Mouse (Mus musculus): ENCODE measurements around the gene Camk2n2. TPM values are rescaled to one million over a fixed set of nuclear protein-coding genes. Genes with fewer than 3 reads are reported as not detected.

The Camk2n2 gene
- polyA plus RNA-seq, 1 experiment = 6.7 TPM

DNA sequence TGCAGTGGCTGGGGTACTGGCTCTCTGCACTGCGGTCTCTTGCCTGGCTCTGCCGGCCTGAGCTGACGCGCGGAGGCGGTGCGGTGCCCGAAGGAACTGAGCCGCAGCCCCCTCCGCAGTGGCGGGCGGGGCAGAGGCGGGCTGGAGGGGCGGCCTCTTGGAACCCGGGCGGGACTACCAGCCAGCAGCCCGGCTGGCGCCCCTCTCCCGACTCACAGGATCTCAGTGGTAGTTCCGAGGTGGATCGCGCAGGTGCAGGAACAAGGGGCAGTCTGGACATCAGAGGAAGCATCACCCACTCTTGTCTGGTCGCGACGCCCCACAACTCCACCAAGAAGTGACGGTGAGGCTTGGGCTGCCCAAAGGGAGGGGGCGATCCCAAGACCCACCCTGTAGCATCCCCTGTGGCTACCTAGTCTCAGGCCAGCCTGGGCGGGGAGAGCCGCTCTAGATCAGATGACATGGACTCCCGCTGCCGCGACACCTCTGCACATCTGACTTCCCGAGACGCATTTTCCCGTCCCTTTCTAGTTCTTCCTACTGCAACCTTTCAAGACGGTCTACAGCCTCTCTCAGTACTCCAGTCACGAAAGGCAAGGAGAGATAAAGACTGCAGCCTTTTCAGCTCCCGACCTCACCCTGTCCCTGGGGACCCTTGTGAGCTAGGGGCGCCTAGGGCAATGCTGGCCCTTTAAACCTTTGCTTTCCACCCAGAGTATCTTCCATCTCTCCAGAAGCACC is 31.0 kb downstream of the Camk2n2 start:
- H3K79me2 ChIP-seq (ENCODE audit: control insufficient read depth, insufficient read depth) = no peaks in the 10 kb centered on the region
- H3K36me3 ChIP-seq (ENCODE audit: control insufficient read depth, insufficient read depth) = no peaks in the 10 kb centered on the region
- H3K79me3 ChIP-seq (ENCODE audit: low read depth) = no peaks in the 10 kb centered on the region
- H3ac ChIP-seq (ENCODE audit: control insufficient read depth, insufficient read length, low read depth) = peak overlapping the region; percentile 25
- peaks cover 68% of the 10 kb centered on the region for H3K27me3 ChIP-seq (ENCODE audit: control insufficient read depth, insufficient read depth, insufficient read length)
- H3K4me3 ChIP-seq (ENCODE audit: insufficient read depth, poor library complexity, severe bottlenecking) = no peak overlapping the region
- no peak for TF ChIP-seq MYOG (IDR thresholded peaks at IDR 0.05; ENCODE audit: control insufficient read depth, extremely low read depth, insufficient read length)
- no peak for TF ChIP-seq USF1 (IDR thresholded peaks at IDR 0.05; ENCODE audit: low read depth)
- TF ChIP-seq FOSL1 (IDR thresholded peaks at IDR 0.05; ENCODE audit: insufficient read depth, low read length, poor library complexity, severe bottlenecking) = no peak
- no peak for TF ChIP-seq CEBPB (IDR thresholded peaks at IDR 0.05; ENCODE audit: low read depth)
- TF ChIP-seq MAX (IDR thresholded peaks at IDR 0.05) = no peak
- no peak for TF ChIP-seq CTCF (IDR thresholded peaks at IDR 0.05; ENCODE audit: control insufficient read depth, insufficient read depth, insufficient read length)
- TF ChIP-seq MYOD1 (IDR thresholded peaks at IDR 0.05; ENCODE audit: control insufficient read depth, insufficient read length, low read depth) = no peak

- no peaks in the 10 kb centered on the region for H3K36me3 ChIP-seq (ENCODE audit: control insufficient read depth, insufficient read depth)
- H3K79me3 ChIP-seq (ENCODE audit: low read depth) = no peaks in the 10 kb centered on the region
- TF ChIP-seq MYOG (IDR thresholded peaks at IDR 0.05; ENCODE audit: control insufficient read depth, extremely low read depth, insufficient read length) (no peak), CTCF (IDR thresholded peaks at IDR 0.05; ENCODE audit: control insufficient read depth, insufficient read depth, insufficient read length) (no peak), MYOD1 (IDR thresholded peaks at IDR 0.05; ENCODE audit: control insufficient read depth, insufficient read length, low read depth) (no peak), FOSL1 (IDR thresholded peaks at IDR 0.05; ENCODE audit: insufficient read depth, low read length, poor library complexity, severe bottlenecking) (no peak), CEBPB (IDR thresholded peaks at IDR 0.05; ENCODE audit: low read depth) (no peak), MAX (IDR thresholded peaks at IDR 0.05) (no peak), USF1 (IDR thresholded peaks at IDR 0.05; ENCODE audit: low read depth) (no peak)
- H3K27me3 ChIP-seq (ENCODE audit: control insufficient read depth, insufficient read depth, insufficient read length) = peaks cover 63% of the 10 kb centered on the region
- H3K4me3 ChIP-seq (ENCODE audit: insufficient read depth, poor library complexity, severe bottlenecking) = no peak within 1 kb of the TSS
- H3ac ChIP-seq (ENCODE audit: control insufficient read depth, insufficient read length, low read depth) = peak within 1 kb of the TSS; percentile 25
- H3K79me2 ChIP-seq (ENCODE audit: control insufficient read depth, insufficient read depth) = no peaks in the 10 kb centered on the region
Measured at GRCm38 (mm10) chr16:20589366-20589938, 31.6 kb downstream of the Camk2n2 start, which contains the start of gene Vwa5b2. TSS of gene Vwa5b2 (plus strand) at chr16:20589471.

Small RNAs within 50 kb of the gene (microRNA-seq; reads per million reads assigned to microRNA genes)
- not detected for gene Mir1224 (ENCODE audit: borderline microRNAs expressed)

Other genes with a start within 250 kb of the Camk2n2 start
- 25.8 TPM for gene Abcc5, start 194.9 kb downstream of the Camk2n2 start, polyA plus RNA-seq (2012; fragmentation: generic; extraction: Trizol)
- 108 TPM for gene Eif2b5, start 122.5 kb downstream of the Camk2n2 start, polyA plus RNA-seq (2012; fragmentation: generic; extraction: Trizol)
- gene Dvl3, start 104.3 kb downstream of the Camk2n2 start, polyA plus RNA-seq (2012; fragmentation: generic; extraction: Trizol) = 15.8 TPM
- gene Ap2m1, start 85.8 kb downstream of the Camk2n2 start, polyA plus RNA-seq (2012; fragmentation: generic; extraction: Trizol) = 556 TPM
- gene Abcf3, start 72.7 kb downstream of the Camk2n2 start, polyA plus RNA-seq (2012; fragmentation: generic; extraction: Trizol) = 37.1 TPM
- 0.11 TPM for gene Vwa5b2, start 31.8 kb downstream of the Camk2n2 start, polyA plus RNA-seq (2012; fragmentation: generic; extraction: Trizol)
- gene Eef1akmt4, start 9.7 kb downstream of the Camk2n2 start, polyA plus RNA-seq (2012; fragmentation: generic; extraction: Trizol) = 32.5 TPM
- not detected for gene Gm49333, start 9.7 kb downstream of the Camk2n2 start, polyA plus RNA-seq (2012; fragmentation: generic; extraction: Trizol)
- gene Alg3, start 9.6 kb downstream of the Camk2n2 start, polyA plus RNA-seq (2012; fragmentation: generic; extraction: Trizol) = 35.4 TPM
- 5.0 TPM for gene Ece2, start 8.5 kb upstream of the Camk2n2 start, polyA plus RNA-seq (2012; fragmentation: generic; extraction: Trizol)
- 297 TPM for gene Psmd2, start 30.4 kb upstream of the Camk2n2 start, polyA plus RNA-seq (2012; fragmentation: generic; extraction: Trizol)
- gene Eif4g1, start 47.0 kb upstream of the Camk2n2 start, polyA plus RNA-seq (2012; fragmentation: generic; extraction: Trizol) = 342 TPM
- 0.05 TPM for gene Fam131a, start 72.0 kb upstream of the Camk2n2 start, polyA plus RNA-seq (2012; fragmentation: generic; extraction: Trizol)
- 104 TPM for gene Polr2h, start 96.4 kb upstream of the Camk2n2 start, polyA plus RNA-seq (2012; fragmentation: generic; extraction: Trizol)
- 5.8 TPM for gene Clcn2, start 96.5 kb upstream of the Camk2n2 start, polyA plus RNA-seq (2012; fragmentation: generic; extraction: Trizol)
- gene Chrd, start 111.8 kb upstream of the Camk2n2 start, polyA plus RNA-seq (2012; fragmentation: generic; extraction: Trizol) = 0.63 TPM
- 0.15 TPM for gene Thpo, start 113.2 kb upstream of the Camk2n2 start, polyA plus RNA-seq (2012; fragmentation: generic; extraction: Trizol)

Data from C2C12 (cell line).